Mouse (Mus musculus) cerebellum, adult 2 months (tissue): ENCODE measurements around the gene Flnc. TPM values are rescaled to one million over a fixed set of nuclear protein-coding genes. Genes with fewer than 3 reads are reported as not detected.
A peak's percentile ranks its signal among the peaks of the same experiment; 100 is the strongest.

Experiments
- DNase-seq, 2 experiments: peaks; one replicate each; pipeline ENCODE4 v3.0.0; 2021
- H3K27ac ChIP-seq: fragments of 200-500 bp; 2 replicates; pipeline ENCODE4 v1.5.1; 2012; ENCODE audit warnings: low read length, control low read depth, inconsistent platforms; ENCODE audit not compliant: insufficient read depth
- H3K27me3 ChIP-seq: fragments of 200-500 bp; 2 replicates; pipeline ENCODE4 v1.6.1; 2012; ENCODE audit warnings: inconsistent platforms, mild to moderate bottlenecking, low read length, moderate library complexity; ENCODE audit not compliant: control insufficient read depth, insufficient read depth
- H3K4me1 ChIP-seq: fragments of 200-500 bp; 2 replicates; pipeline ENCODE4 v1.6.1; 2011; ENCODE audit warnings: low read length; ENCODE audit not compliant: control insufficient read depth, insufficient read depth
- H3K4me3 ChIP-seq: fragments of 200-500 bp; replicated peaks from 2 replicates; pipeline ENCODE3; 2011; ENCODE audit warnings: mild to moderate bottlenecking, low read depth, low read length, control low read depth; ENCODE audit not compliant: insufficient read depth
- CTCF ChIP-seq: fragments of 200-500 bp; IDR thresholded peaks from 2 replicates; pipeline ENCODE4 v1.5.1; 2011; ENCODE audit warnings: low read depth, mild to moderate bottlenecking, control low read depth, low read length, moderate library complexity, borderline replicate concordance; ENCODE audit not compliant: insufficient read depth
- POLR2A ChIP-seq: fragments of 200-500 bp; IDR thresholded peaks from 2 replicates; pipeline ENCODE4 v1.6.1; 2011; ENCODE audit warnings: low read length, control low read depth, borderline replicate concordance; ENCODE audit not compliant: insufficient read depth
- WGBS: fragments of 180-500 bp; shearing (Covaris S2); methylation state at CpG from one replicate; pipeline ENCODE4 v1.1.7; 2018; 5-methylcytosine and 5-hydroxymethylcytosine counted together
- polyA plus RNA-seq: library from polyadenylated mRNA; depleted of rRNA; stranded (reverse); fragments of >200 nt; gene quantifications from 2 replicates; pipeline ENCODE4 v1.2.3, GENCODE M21; 2012

The Flnc gene
- polyA plus RNA-seq, 1 experiment = 0.72 TPM

DNA sequence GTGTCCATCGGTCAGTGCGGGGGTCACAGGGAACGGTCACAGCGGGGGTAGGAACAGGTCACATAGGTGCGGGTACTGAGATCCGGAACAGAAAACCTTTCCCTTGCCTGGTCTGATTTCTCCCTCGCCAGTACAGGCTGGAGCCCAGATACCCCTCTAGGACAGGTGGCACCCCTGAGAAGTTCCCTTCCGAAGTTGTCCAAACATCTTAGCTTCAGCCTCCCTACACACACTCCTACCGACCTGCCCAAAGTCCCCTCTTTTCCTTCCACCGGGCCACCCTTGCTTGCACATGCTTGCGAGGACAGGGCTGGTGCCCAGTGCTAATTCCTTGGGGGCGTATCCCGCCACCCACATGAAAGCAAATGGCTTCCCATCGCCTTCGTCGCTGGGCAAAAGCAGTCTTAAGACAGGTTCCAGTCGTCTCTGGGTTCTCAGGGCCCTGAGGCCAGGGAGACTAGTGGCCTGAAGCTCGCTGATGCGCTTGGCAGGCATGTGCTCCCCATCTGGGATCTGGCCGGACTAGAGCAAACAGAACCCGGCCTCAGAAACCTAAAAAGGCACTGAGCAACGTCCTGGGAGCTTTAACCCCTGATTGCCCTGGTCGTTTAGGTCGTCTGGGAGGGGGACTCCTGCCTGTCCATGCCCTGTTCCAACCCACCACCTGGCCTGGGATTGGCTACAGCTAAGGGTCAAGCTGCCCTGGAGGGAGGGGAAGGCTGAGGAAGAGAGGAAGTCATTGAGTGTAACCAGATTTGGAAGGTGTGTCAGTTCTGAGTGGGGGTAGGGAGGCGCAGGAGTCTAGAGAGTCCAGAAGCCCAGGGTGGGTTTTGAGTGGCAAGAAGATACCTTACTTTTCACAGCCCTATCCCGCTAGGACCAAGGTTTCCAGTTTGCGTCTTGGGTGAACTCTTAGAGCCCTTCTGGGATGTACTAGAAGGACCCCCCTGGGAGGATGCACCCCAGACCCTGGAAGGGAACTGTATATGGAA lies 1.0 kb downstream of the Flnc start:
- Histone ChIP-seq H3K27ac (no peak overlapping the region), H3K4me3 (no peak overlapping the region)
- 15% methylated on average over 27 of the region's 27 CpGs for WGBS

DNA sequence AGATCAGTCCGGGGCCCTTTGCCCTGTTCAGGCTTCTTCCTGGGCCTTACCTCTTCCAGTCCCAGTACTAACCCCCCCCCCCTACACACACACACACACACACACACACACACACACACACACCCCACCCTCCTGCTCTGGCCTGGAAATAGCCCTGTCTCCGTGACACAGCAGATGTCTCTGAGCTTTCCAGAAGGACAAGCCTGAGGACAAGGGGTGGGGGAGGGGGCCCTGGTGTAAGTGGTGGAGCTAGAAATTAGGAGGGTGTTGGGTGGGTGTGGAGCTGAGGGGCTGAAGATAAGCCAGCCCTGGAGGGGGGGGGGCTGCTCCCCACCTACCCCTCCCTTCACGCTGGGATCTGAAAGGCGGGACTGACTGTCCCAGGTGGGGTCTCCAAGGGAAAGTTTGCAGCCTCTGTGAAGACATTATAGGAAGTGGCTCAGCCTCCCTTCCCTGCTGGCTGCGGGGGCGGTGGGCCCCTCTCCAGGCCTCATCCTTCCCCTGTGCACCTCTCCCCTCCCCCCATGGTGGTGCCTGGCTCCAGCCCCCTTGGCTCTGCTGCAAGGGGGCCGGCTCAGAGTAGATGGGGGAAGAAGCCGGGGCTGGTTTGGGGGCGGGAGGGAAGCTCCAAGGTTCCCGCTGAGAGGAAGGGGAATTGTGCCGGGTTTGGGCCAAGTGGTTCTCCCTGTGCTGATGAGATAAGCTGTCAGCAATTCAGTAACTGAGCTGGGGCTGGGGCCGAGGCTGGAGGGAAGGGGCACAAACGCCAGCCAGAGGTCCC lies 2.0 kb downstream of the Flnc start:
- no peak for TF ChIP-seq POLR2A
- TF ChIP-seq CTCF = no peak
- H3K4me1 ChIP-seq = no peaks in the 10 kb centered on the region
- no peak overlapping the region for H3K27ac ChIP-seq
- 8% methylated on average over 12 of the region's 13 CpGs for WGBS
- no peak for DNase-seq
- H3K27me3 ChIP-seq = no peaks in the 10 kb centered on the region; the same call in 1 of the 2 replicates
- H3K4me3 ChIP-seq = no peak overlapping the region

More for the DNA sequence above, 1.0 kb downstream of the Flnc start:
- no peaks in the 10 kb centered on the region; the same call in 1 of the 2 replicates for H3K27me3 ChIP-seq
- peak in 1 of 2 experiments; percentile 19 for DNase-seq
- H3K4me1 ChIP-seq = no peaks in the 10 kb centered on the region
- no peak for TF ChIP-seq POLR2A
- no peak for TF ChIP-seq CTCF

DNA sequence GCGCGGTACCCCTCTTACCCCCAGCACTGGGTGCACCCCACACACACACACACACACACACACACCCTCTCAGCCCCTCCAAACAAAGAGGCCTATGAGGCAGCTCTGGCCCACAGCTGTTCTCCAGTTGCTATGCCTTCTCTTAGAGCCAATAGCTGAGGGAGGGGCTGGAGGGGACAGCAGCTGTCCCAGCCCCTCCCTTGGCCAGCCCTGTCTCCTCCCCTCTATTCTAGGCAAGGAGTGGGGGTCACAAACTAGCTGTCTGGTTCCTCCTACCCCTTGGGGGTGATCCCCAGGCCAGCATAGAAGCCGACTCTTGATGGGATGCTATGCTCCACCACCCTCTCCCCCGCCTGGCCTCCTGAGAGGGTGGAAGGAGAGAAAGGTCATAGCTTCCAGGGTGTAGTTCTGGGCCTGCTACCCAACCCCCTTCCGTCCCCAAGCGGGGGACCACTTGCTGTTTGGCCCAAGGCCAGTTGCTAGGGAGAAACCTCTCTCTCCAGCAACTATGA lies 2.9 kb downstream of the Flnc start:
- no peak for TF ChIP-seq POLR2A
- no peak for TF ChIP-seq CTCF
- Histone ChIP-seq H3K4me3 (no peak overlapping the region), H3K27me3 (no peaks in the 10 kb centered on the region; the same call in 1 of the 2 replicates), H3K4me1 (no peaks in the 10 kb centered on the region), H3K27ac (no peak overlapping the region)
- no peak for DNase-seq
- WGBS = 27% methylated on average over 6 of the region's 6 CpGs

DNA sequence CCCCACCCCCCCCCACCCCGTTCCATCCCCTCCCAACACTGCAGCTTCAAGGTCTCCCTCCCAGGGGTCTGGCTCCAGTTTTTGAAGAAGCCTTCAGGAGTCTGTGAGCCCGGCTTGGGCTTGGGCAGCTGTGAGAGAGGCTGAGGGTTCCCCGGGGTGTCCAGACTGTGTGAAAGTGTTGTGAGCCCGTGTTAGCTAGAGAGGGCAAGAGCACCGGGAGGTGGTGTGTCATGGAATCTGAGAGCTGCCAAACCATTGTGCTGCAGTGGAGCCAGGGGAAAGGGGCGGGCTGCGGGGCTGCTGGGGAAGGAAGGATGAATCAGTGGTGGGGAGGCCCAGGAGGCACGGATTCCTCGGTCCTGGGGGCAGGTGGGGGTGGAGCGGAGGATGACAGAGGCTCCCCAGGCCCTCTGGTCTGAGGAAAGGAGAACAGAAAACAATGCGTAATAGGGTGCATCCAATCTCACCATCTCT lies 3.4 kb downstream of the Flnc start:
- no peak overlapping the region for H3K4me3 ChIP-seq
- TF ChIP-seq CTCF (no peak), POLR2A (no peak)
- H3K27ac ChIP-seq = no peak overlapping the region
- no peak for DNase-seq
- no peaks in the 10 kb centered on the region; the same call in 1 of the 2 replicates for H3K27me3 ChIP-seq
- H3K4me1 ChIP-seq = no peaks in the 10 kb centered on the region
- 16% methylated on average over 11 of the region's 11 CpGs for WGBS

DNA sequence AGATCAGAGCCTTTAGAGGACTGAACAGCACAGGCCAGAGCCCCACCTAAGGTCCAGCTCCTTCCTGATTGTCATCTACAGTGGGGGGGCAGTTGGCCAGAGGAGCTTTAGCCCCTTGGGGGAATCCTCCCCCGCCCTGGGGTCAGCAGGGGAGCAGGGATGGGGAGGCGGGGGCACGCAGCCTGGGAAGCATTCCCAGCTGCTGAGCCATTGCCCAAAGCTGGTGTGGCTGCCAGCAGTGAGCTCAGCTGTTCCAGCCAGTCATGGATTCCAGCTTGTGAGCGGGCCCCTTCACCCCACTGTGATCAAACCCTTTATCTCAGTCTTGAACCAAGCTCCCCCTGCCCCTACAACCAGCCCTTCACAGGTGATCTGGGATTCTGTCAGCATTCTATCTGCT lies 6.2 kb downstream of the Flnc start:
- Histone ChIP-seq H3K4me3 (no peak overlapping the region), H3K27me3 (no peaks in the 10 kb centered on the region), H3K27ac (no peak overlapping the region), H3K4me1 (no peaks in the 10 kb centered on the region)
- no peak for DNase-seq
- WGBS = 29% methylated on average over 4 of the region's 4 CpGs
- no peak for TF ChIP-seq CTCF
- no peak for TF ChIP-seq POLR2A

DNA sequence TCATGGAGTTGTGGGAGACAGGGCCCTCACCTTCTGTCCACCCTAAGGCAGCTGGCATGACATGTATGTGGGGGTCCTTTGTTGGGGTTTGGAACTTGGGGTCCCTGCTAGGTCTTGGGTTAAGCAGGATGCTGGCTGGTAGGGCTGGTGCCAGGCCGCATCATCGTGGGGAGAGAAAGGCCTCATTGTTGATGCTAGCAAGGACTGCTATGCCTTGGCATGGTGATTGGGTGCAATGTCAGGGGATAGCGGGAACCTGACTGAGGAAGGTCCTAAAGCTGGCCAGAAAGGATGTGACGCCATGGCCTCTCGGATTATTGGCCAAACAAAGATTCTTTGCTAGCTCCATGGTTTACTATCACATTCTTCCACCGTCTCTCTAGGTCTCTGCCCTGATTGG lies 6.7 kb downstream of the Flnc start:
- no peak for DNase-seq
- 73% methylated on average over 6 of the region's 6 CpGs for WGBS
- Histone ChIP-seq H3K27ac (no peak overlapping the region), H3K27me3 (no peaks in the 10 kb centered on the region), H3K4me1 (no peaks in the 10 kb centered on the region), H3K4me3 (no peak overlapping the region)
- TF ChIP-seq CTCF (no peak), POLR2A (no peak)

DNA sequence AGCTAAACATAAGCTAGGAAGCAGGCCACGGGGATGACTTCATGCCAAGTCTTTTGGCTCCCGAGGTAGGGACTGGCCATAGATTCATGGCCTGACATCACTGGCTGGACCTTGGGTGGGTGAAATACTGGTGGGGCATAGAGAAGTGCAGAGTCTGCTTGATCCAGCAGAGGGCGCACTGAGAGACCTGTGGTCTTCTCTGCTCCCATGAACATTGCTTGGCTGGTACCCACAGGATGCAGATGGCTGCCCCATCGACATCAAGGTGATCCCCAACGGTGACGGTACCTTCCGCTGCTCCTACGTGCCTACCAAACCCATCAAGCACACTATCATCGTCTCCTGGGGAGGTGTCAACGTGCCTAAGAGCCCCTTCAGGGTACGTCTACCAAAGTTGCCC lies 11.7 kb downstream of the Flnc start:
- WGBS = 53% methylated on average over 11 of the region's 11 CpGs
- Histone ChIP-seq H3K4me3 (no peak overlapping the region), H3K4me1 (no peaks in the 10 kb centered on the region), H3K27me3 (no peaks in the 10 kb centered on the region), H3K27ac (no peak overlapping the region)
- DNase-seq = no peak
- no peak for TF ChIP-seq POLR2A
- peak; percentile 47; the same call in 1 of the 2 replicates for TF ChIP-seq CTCF
